Mouse (Mus musculus): ENCODE data around the gene Ndc80.
A peak's percentile ranks its signal among the peaks of the same experiment; 100 is the strongest.

Gene Ndc80

GRCm38 (mm10) chr17:71526711-71527564, at the start of gene Ndc80:
Ndc80 (minus strand) TSS chr17:71526857.
- TF ChIP-seq GATA4 (IDR thresholded peaks at IDR 0.05; ENCODE audit: insufficient replicate concordance, low read length): peak; percentile 41; the same call in 1 of the 2 replicates

GRCm38 (mm10) chr17:71561631-71562030, 35.0 kb upstream of the Ndc80 start:
- TF ChIP-seq GATA4 (IDR thresholded peaks at IDR 0.05; ENCODE audit: insufficient replicate concordance, low read length): no peak

DNA sequence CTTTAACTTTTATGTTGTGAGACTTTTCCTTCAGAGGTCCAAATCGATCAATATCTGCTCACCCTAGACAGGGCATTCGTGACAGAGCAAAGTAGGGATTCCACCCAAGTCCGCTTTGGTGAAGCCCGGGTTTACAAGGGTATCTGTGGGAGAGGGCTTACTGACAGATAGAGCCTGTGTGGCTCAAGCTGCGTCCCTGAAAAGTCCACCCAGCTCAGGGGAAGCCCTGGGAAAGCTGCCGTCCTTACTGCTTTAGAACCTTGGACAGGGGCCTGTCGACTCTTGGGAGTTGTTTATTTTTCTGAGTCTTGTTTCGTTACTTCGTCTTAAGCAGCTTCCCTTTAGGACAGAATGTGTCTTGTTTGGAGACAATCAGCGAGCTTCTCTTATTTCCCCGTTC, 26.2 kb upstream of the Ndc80 start:
- no peak for TF ChIP-seq GATA4 (IDR thresholded peaks at IDR 0.05; ENCODE audit: insufficient replicate concordance, low read length)

GRCm38 (mm10) chr17:71551757-71552451, 25.2 kb upstream of the Ndc80 start, which contains the start of gene Spdya:
Spdya (plus strand) TSS chr17:71552061.
- peak; percentile 86; the same call in 1 of the 2 replicates for TF ChIP-seq GATA4 (IDR thresholded peaks at IDR 0.05; ENCODE audit: insufficient replicate concordance, low read length)

GRCm38 (mm10) chr17:71551350-71551749, 24.7 kb upstream of the Ndc80 start:
- TF ChIP-seq GATA4 (IDR thresholded peaks at IDR 0.05; ENCODE audit: insufficient replicate concordance, low read length): no peak

DNA sequence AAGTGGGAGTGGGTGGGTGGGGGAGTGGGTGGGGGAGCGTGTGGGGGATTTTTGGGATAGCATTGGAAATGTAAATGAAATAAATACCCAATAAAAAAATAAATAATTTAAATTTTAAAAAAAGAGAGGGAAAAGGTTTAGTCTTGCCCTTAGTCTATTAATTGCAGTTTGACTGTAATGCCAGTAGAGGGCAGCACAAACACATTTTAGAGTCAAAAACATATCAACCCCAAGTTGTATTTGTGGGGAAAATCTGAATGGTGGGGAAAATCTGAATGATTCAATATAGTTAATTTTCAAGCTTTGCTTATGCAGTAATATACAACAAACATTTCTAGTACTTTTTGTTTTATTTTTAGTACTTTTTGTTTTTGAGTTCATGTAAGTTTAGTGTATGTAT, 21.9 kb upstream of the Ndc80 start:
- no peak for TF ChIP-seq GATA4 (IDR thresholded peaks at IDR 0.05; ENCODE audit: insufficient replicate concordance, low read length)

DNA sequence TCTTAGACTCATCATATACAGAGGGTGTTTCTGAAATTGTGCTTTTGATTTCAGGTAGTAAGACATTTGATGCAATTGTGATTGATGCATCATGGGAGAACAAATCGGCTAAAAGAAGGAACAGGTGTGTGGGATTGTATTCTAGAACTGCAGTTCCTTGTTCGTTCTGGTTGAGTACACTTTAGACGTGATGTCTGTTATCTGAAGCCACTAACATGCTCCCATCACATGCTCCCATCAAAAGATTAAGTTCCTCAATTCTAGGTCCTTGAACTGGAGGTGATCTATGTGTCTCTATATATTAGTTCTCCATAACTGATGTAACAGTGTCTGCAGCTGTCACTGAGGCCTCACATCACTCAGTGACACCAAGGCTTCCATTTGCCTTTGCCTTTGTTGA, 10.5 kb upstream of the Ndc80 start:
- TF ChIP-seq GATA4 (IDR thresholded peaks at IDR 0.05; ENCODE audit: insufficient replicate concordance, low read length): no peak

- TF ChIP-seq GATA4 (IDR thresholded peaks at IDR 0.05; ENCODE audit: insufficient replicate concordance, low read length): no peak
Measured at GRCm38 (mm10) chr17:71528042-71528441, 1.4 kb upstream of the Ndc80 start.

DNA sequence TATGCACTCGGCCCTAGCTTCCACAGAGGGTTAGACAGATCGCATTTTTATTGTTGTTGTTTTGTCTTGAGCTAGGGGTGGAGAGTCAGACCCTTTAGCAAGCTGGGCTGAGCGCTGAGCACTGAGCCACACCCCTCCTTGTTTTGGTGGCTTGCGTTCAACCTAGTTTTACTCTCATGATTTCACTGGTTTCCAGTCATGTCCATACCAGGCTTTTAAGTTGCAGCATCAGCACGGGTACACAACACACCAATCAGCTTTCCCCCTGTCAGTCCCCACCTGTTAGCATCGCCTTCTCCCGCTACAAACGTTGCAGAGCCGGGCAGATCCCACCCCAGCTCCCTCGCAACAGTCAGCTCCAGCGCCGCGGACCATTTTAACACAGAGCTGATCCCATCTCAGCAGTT, 352 bp downstream of the Ndc80 start:
- TF ChIP-seq GATA4 (IDR thresholded peaks at IDR 0.05; ENCODE audit: insufficient replicate concordance, low read length): no peak

DNA sequence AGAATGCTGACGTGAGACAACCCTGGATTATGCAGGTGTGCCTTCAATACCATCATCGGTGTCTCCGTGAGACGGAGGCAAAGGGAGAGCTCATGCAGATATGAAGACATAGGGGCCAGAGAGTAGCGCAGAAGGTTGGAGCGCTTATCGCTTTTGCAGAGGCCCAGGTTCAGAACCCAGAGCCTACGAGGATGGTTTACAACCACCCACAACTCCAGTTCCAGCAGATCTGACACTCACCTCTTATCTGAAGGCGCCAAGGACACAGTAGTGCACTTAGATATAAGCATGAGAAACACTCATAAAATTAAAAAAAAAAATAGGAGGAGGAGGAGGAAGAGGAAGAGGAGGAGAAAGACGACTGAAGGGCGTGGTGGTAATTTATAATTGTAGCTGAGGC, 16.4 kb downstream of the Ndc80 start:
- TF ChIP-seq GATA4 (IDR thresholded peaks at IDR 0.05; ENCODE audit: insufficient replicate concordance, low read length): no peak

DNA sequence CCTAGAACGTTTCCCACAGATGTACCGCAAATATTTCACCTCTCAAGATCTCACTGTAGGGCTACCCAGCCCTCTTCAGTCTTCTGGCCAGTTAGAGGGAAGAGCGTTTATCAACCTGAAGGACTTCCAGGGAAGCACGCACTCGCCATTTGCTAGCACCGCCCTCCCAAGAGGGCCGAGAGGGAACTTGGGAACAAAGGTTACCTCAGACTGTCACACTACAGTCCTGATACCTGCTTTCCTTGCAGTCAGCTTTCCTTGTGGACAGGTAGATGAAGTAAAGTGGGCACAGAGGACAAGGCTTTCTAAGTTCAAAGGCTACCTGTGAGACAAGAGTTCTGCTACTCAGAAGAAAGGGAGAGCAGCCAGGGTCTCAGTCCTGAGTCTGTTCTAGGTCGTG, 19.8 kb downstream of the Ndc80 start:
- no peak for TF ChIP-seq GATA4 (IDR thresholded peaks at IDR 0.05; ENCODE audit: insufficient replicate concordance, low read length)

DNA sequence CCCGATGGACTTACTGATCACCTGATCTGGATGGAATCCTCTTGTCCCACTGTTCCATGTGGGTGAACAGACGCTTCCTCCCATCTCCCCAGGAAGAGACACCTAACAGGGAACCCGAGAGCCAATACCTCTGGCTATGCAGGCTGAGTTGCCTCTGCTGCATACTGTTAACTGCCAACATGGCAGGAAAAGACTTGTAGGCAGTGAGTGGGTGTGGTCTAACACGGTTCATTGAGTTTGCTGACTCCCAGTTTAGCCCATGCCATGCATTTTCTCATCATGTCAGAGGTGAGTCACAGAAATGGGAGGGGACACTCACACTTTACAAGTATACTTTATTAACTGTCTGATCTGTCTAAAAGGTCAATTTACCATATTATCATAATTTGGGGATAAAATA, 30.9 kb downstream of the Ndc80 start:
- TF ChIP-seq GATA4 (IDR thresholded peaks at IDR 0.05; ENCODE audit: insufficient replicate concordance, low read length): no peak

DNA sequence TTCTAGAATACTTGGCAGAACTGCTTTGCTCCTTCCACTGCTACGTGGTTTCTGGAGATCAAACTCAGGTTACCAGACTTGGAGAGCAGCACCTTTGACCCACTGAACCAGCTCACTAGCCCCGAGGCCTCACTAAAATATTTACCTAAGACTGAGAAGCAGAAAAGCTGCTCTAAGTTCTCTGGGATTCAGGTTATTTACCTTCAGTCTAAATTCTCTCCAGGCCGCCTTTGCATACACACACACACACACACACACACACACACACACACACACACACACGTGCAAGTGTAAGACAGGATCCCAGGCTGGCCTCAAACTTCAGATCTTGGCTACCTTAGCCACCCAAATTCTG, 35.3 kb downstream of the Ndc80 start:
- TF ChIP-seq GATA4 (IDR thresholded peaks at IDR 0.05; ENCODE audit: insufficient replicate concordance, low read length): no peak

DNA sequence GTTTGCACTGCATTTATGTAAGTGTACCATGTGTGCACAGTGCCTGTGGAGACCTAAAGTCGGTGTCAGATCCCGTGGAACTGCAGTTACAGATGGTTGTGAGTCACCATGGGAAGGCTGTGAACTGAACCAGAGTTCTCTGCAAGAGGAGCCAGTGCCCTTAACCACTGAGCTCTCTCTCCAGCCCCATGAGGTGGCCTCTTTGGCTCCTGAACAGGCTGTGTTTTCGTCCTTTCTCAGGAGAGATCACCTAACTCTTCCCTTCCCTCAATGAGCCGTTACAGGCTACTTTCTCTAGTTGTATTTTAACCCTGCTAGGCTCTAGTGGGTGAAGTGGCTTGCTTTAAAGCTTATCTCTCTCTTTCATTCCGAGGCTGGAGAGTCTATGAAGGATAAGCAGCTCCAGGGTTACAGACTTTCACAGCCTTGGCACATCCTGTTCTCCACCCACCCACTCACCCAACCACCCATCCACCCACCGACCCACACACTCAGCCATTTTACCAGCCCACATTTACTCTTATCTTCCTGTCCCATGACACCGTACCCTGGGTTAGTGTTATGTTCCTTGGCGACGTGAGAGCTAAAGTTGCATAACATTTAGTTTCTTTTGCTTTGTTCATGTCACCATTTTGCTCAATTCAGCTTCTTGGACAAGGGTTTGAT, 35.9 kb downstream of the Ndc80 start:
- no peak for TF ChIP-seq GATA4 (IDR thresholded peaks at IDR 0.05; ENCODE audit: insufficient replicate concordance, low read length)

DNA sequence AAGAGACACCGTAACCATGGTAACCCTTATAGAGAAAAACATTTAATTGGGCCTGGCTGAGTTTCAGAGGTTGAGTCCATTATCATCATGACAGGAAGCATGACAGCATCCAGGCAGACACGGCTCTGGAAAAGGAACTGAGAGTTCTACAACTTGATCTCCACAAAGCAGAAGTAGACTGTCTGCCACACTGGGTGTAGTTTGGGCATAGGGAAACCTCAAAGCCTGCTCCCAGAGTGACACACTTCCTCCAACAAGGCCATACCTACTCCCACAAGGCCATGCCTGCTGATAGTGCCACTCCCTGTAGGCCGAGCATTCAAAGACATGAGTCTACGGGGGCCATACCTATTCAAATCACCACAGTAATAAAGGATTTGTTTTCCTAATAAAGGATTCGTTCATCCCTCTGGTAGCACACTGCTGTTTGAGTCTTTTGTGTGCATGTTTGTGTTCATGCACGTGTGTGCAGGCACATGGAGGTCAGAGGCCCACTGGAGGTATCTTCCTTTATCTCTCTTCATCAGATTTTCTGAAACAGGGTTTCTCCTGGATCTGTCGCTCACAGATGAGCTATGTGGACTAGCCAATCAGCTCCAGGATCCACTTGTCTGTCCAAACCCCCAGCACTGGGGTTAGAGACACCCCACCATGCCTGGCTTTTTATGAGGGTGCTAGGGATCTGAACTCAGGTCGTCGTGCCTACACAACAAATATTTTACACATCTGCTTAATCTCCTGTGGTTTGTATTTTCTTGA, 36.8 kb downstream of the Ndc80 start:
- TF ChIP-seq GATA4 (IDR thresholded peaks at IDR 0.05; ENCODE audit: insufficient replicate concordance, low read length): no peak
